Mouse (Mus musculus) gastrocnemius, adult 18-20 months (tissue): ENCODE data around the gene Akap12. TPM values are rescaled to one million over a fixed set of nuclear protein-coding genes. Genes with fewer than 3 reads are reported as not detected.
A peak's percentile ranks its signal among the peaks of the same experiment; 100 is the strongest.

Source experiments
- DNase-seq: peaks from one replicate; pipeline ENCODE4 v3.0.0; 2021; ENCODE audit warnings: low spot score
- long read RNA-seq, 2 experiments: library from polyadenylated mRNA; stranded (forward); transcript quantifications; one replicate each; pipeline ENCODE4 v2.0.0; 2021
- total RNA-seq, 2 experiments: library from RNA; stranded (reverse); gene quantifications; 2 replicates each; pipeline ENCODE4 v1.2.3; 2021

Gene Akap12
- 10 to 100 TPM in 1 of 2 experiments, 1 to 10 TPM in 1; 7.2 to 13.8 TPM for total RNA-seq
- long read RNA-seq, experiment 1, partial matches to known transcripts, result 2 of 6 reads
- long read RNA-seq, experiment 1, other reads (novel, unspliced or antisense), result 4 of 6 reads
- long read RNA-seq, experiment 2, full-length matches to known transcripts, result 1 of 2 reads
- long read RNA-seq, experiment 2, partial matches to known transcripts, result 1 of 2 reads
- long read RNA-seq, experiment 2, other reads (novel, unspliced or antisense), result 0 of 2 reads

GRCm38 (mm10) chr10:4266041-4266930, at the start of gene Akap12:
Gene Akap12, plus strand, starts transcription at chr10:4266380.
- no peak for DNase-seq

GRCm38 (mm10) chr10:4230563-4231359, 35.4 kb upstream of the Akap12 start:
- DNase-seq, result no peak

- DNase-seq, result no peak
These were observed 33.1 kb upstream of the Akap12 start for GRCm38 (mm10) chr10:4233102-4233501.

- no peak for DNase-seq
These were observed 26.2 kb upstream of the Akap12 start for GRCm38 (mm10) chr10:4239794-4240574.

- peak; percentile 43 for DNase-seq
These were observed 22.4 kb upstream of the Akap12 start for GRCm38 (mm10) chr10:4243591-4244300.

GRCm38 (mm10) chr10:4245812-4246211, 20.4 kb upstream of the Akap12 start:
- no peak for DNase-seq

- no peak for DNase-seq
These were observed 19.8 kb upstream of the Akap12 start for GRCm38 (mm10) chr10:4246407-4246806.

- no peak for DNase-seq
These were observed 16.8 kb upstream of the Akap12 start for GRCm38 (mm10) chr10:4249235-4249845.

GRCm38 (mm10) chr10:4250681-4251080, 15.5 kb upstream of the Akap12 start:
- DNase-seq, result no peak

- no peak for DNase-seq
These were observed 12.6 kb upstream of the Akap12 start for GRCm38 (mm10) chr10:4253613-4254012.

- DNase-seq, result no peak
These were observed 11.7 kb upstream of the Akap12 start for GRCm38 (mm10) chr10:4254459-4254858.

GRCm38 (mm10) chr10:4260925-4261324, 5.3 kb upstream of the Akap12 start:
- DNase-seq, result no peak

GRCm38 (mm10) chr10:4261359-4261952, 4.7 kb upstream of the Akap12 start:
- no peak for DNase-seq

- DNase-seq, result no peak
These were observed 539 bp upstream of the Akap12 start for GRCm38 (mm10) chr10:4265641-4266040.

GRCm38 (mm10) chr10:4266931-4267310, 741 bp downstream of the Akap12 start:
- no peak for DNase-seq

GRCm38 (mm10) chr10:4267481-4267880, 1.3 kb downstream of the Akap12 start:
- no peak for DNase-seq

GRCm38 (mm10) chr10:4268140-4268539, 2.0 kb downstream of the Akap12 start:
- DNase-seq, result no peak

GRCm38 (mm10) chr10:4275572-4275971, 9.4 kb downstream of the Akap12 start:
- no peak for DNase-seq

GRCm38 (mm10) chr10:4276081-4276480, 9.9 kb downstream of the Akap12 start:
- DNase-seq, result no peak

- DNase-seq, result peak; percentile 64
These were observed 11.9 kb downstream of the Akap12 start for GRCm38 (mm10) chr10:4278041-4278440.
